In genomic region chr17:14714374-14714773, GRCm38 (mm10) we compare ENCODE assay signal across 20 mouse cellular contexts. TPM values are rescaled to one million over a fixed set of nuclear protein-coding genes. Genes with fewer than 3 reads are reported as not detected.
DNase-seq lines count a peak whose midpoint lies in the region; ATAC-seq and TF ChIP-seq lines count a peak whose summit lies in the region.
"Had no signal": no experiment of that assay in that cellular context is flagged by ENCODE, and none has a peak within 500 bp of the region (broad histone marks: within the 10 kb centered on the region; RNA-seq: fewer than 3 reads in every experiment).

No protein-coding gene starts in this region.

- H3K79me2 ChIP-seq in heart, adult 2 months (replicated peaks; ENCODE audit: control insufficient read depth, insufficient read depth, low read length): no peaks in the 10 kb centered on the region

- no peak overlapping the region for H3K27ac ChIP-seq in heart, adult 2 months
- H3K27ac ChIP-seq in intestine, embryonic 14.5 days (ENCODE audit: low read depth): no peak overlapping the region
- no peak overlapping the region for H3K27ac ChIP-seq in intestine, postnatal 0 days (ENCODE audit: low read depth, low read length)
- no peak overlapping the region for H3K27ac ChIP-seq in neural tube, embryonic 11.5 days (ENCODE audit: low read depth, low read length)
- no peak overlapping the region for H3K27ac ChIP-seq in neural tube, embryonic 15.5 days (replicated peaks)
- 0 out of 2 replicates have a peak overlapping the region, but pooled peaks have one; percentile 46 for H3K27ac ChIP-seq in hindbrain, postnatal 0 days
- H3K27ac ChIP-seq: embryonic facial prominence, embryonic 13.5 days; forebrain, embryonic 12.5 days had no signal

- no peaks in the 10 kb centered on the region for H3K9me3 ChIP-seq in intestine, embryonic 14.5 days (ENCODE audit: control insufficient read depth, low read length)
- H3K9me3 ChIP-seq in intestine, postnatal 0 days (ENCODE audit: control insufficient read depth): no peaks in the 10 kb centered on the region
- H3K9me3 ChIP-seq in neural tube, embryonic 11.5 days (ENCODE audit: control insufficient read depth, low read length): no peaks in the 10 kb centered on the region
- no peaks in the 10 kb centered on the region for H3K9me3 ChIP-seq in neural tube, embryonic 15.5 days (replicated peaks)
- H3K9me3 ChIP-seq in hindbrain, postnatal 0 days (ENCODE audit: low read length): no peaks in the 10 kb centered on the region
- H3K9me3 ChIP-seq: embryonic facial prominence, embryonic 13.5 days; forebrain, embryonic 12.5 days had no signal

- no peaks in the 10 kb centered on the region; the same call in 1 of the 2 replicates for H3K4me1 ChIP-seq in heart, adult 2 months (ENCODE audit: control insufficient read depth, insufficient read depth, low read length)
- no peaks in the 10 kb centered on the region for H3K4me1 ChIP-seq in intestine, embryonic 14.5 days (replicated peaks; ENCODE audit: control insufficient read depth, insufficient read depth, low read length)
- H3K4me1 ChIP-seq in intestine, postnatal 0 days (replicated peaks; ENCODE audit: control insufficient read depth, insufficient read depth, low read length): no peaks in the 10 kb centered on the region
- H3K4me1 ChIP-seq in neural tube, embryonic 11.5 days (ENCODE audit: control insufficient read depth, insufficient read depth, low read length): 0 out of 2 replicates have a peak, but pooled peaks cover 9% of the 10 kb centered on the region
- 0 out of 2 replicates have a peak, but pooled peaks cover 4% of the 10 kb centered on the region for H3K4me1 ChIP-seq in neural tube, embryonic 15.5 days
- H3K4me1 ChIP-seq in hindbrain, postnatal 0 days (ENCODE audit: insufficient read depth, low read length): no peaks in the 10 kb centered on the region

- H3K4me2 ChIP-seq in intestine, embryonic 14.5 days (ENCODE audit: low read length): no peak overlapping the region
- H3K4me2 ChIP-seq in intestine, postnatal 0 days (replicated peaks; ENCODE audit: low read depth): no peak overlapping the region
- no peak overlapping the region for H3K4me2 ChIP-seq in neural tube, embryonic 11.5 days (ENCODE audit: low read depth)
- H3K4me2 ChIP-seq in neural tube, embryonic 15.5 days: no peak overlapping the region
- no peak overlapping the region for H3K4me2 ChIP-seq in hindbrain, postnatal 0 days (ENCODE audit: low read depth, low read length)
- H3K4me2 ChIP-seq: embryonic facial prominence, embryonic 13.5 days; forebrain, embryonic 12.5 days had no signal

- no peak for TF ChIP-seq CTCF in heart, adult 2 months (IDR thresholded peaks at IDR 0.05)
- no peak for TF ChIP-seq CTCF in intestine, postnatal 0 days (IDR thresholded peaks at IDR 0.05; ENCODE audit: low read depth)
- no peak for TF ChIP-seq CTCF in hindbrain, postnatal 0 days (IDR thresholded peaks at IDR 0.05; ENCODE audit: low read depth)

- no peak for TF ChIP-seq POLR2A in heart, adult 2 months (IDR thresholded peaks at IDR 0.05; ENCODE audit: insufficient read depth, low read depth, low read length)

- no peaks in the 10 kb centered on the region for H3K36me3 ChIP-seq in heart, adult 2 months (ENCODE audit: control insufficient read depth, insufficient read depth, low read length)
- H3K36me3 ChIP-seq in intestine, embryonic 14.5 days (ENCODE audit: control insufficient read depth, insufficient read depth, low read length): no peaks in the 10 kb centered on the region
- H3K36me3 ChIP-seq in intestine, postnatal 0 days (ENCODE audit: control insufficient read depth, insufficient read depth): no peaks in the 10 kb centered on the region
- H3K36me3 ChIP-seq in neural tube, embryonic 11.5 days (ENCODE audit: control insufficient read depth, insufficient read depth, low read length): no peaks in the 10 kb centered on the region
- H3K36me3 ChIP-seq in neural tube, embryonic 15.5 days: no peaks in the 10 kb centered on the region
- H3K36me3 ChIP-seq in hindbrain, postnatal 0 days (ENCODE audit: insufficient read depth, low read length): no peaks in the 10 kb centered on the region
- H3K36me3 ChIP-seq: embryonic facial prominence, embryonic 13.5 days; forebrain, embryonic 12.5 days had no signal

- no peaks in the 10 kb centered on the region for H3K27me3 ChIP-seq in heart, adult 2 months (ENCODE audit: control insufficient read depth, insufficient read depth, low read length)
- H3K27me3 ChIP-seq in intestine, embryonic 14.5 days (replicated peaks; ENCODE audit: control insufficient read depth, insufficient read depth, low read length): no peaks in the 10 kb centered on the region
- no peaks in the 10 kb centered on the region for H3K27me3 ChIP-seq in intestine, postnatal 0 days (replicated peaks; ENCODE audit: control insufficient read depth, insufficient read depth, low read length)
- no peaks in the 10 kb centered on the region for H3K27me3 ChIP-seq in neural tube, embryonic 11.5 days (ENCODE audit: control insufficient read depth, insufficient read depth, low read length)
- no peaks in the 10 kb centered on the region for H3K27me3 ChIP-seq in neural tube, embryonic 15.5 days (replicated peaks)
- no peaks in the 10 kb centered on the region for H3K27me3 ChIP-seq in hindbrain, postnatal 0 days (ENCODE audit: insufficient read depth, low read length)
- H3K27me3 ChIP-seq: CH12.LX; embryonic facial prominence, embryonic 13.5 days; forebrain, embryonic 12.5 days had no signal

- intact Hi-C loops in heart, adult 2 months (cut with DNase I): no loop called here

- peak; percentile 87 for DNase-seq in heart, adult 11 months
- DNase-seq in heart, adult 2 months: no peak
- DNase-seq in intestine, embryonic 14.5 days (ENCODE audit: low spot score): peak; percentile 49
- DNase-seq in neural tube, embryonic 11.5 days (ENCODE audit: low spot score): no peak
- no peak for DNase-seq in hindbrain, postnatal 0 days (ENCODE audit: low spot score)
- DNase-seq: adrenal gland, adult 2 months; adrenal gland, postnatal 25 days; cerebellum, adult 18-20 months; cerebellum, adult 9-11 months; cerebellum, postnatal 36 days; gastrocnemius, postnatal 14 days; heart, postnatal 10 days; kidney, adult 8-10 months had no signal

- H3K9ac ChIP-seq in heart, adult 2 months (ENCODE audit: low read depth, low read length): no peak overlapping the region
- H3K9ac ChIP-seq in intestine, embryonic 14.5 days (ENCODE audit: low read length): no peak overlapping the region
- no peak overlapping the region for H3K9ac ChIP-seq in intestine, postnatal 0 days (ENCODE audit: low read depth, low read length)
- H3K9ac ChIP-seq in neural tube, embryonic 11.5 days (ENCODE audit: low read length): no peak overlapping the region
- H3K9ac ChIP-seq in neural tube, embryonic 15.5 days (replicated peaks): no peak overlapping the region
- no peak overlapping the region for H3K9ac ChIP-seq in hindbrain, postnatal 0 days (replicated peaks; ENCODE audit: low read length)
- H3K9ac ChIP-seq: embryonic facial prominence, embryonic 13.5 days; forebrain, embryonic 12.5 days had no signal

- no peak; the same call in 1 of the 2 replicates for ATAC-seq in intestine, embryonic 14.5 days (replicated peaks; ENCODE audit: low FRiP score, low TSS enrichment, low read depth)
- no peak for ATAC-seq in intestine, postnatal 0 days
- peak; percentile 53; the same call in 1 of the 2 replicates for ATAC-seq in neural tube, embryonic 11.5 days (ENCODE audit: insufficient read depth, low FRiP score, low TSS enrichment)
- ATAC-seq in neural tube, embryonic 15.5 days (ENCODE audit: low FRiP score): no peak
- ATAC-seq in hindbrain, postnatal 0 days: peak; percentile 53
- ATAC-seq: forebrain, embryonic 16.5 days; inflammation-experienced regulatory T-cells, adult 6 months had no signal

- no peak overlapping the region for H3K4me3 ChIP-seq in heart, adult 2 months
- H3K4me3 ChIP-seq in intestine, embryonic 14.5 days (ENCODE audit: low read depth, low read length): no peak overlapping the region
- no peak overlapping the region for H3K4me3 ChIP-seq in intestine, postnatal 0 days (ENCODE audit: low read depth, low read length)
- no peak overlapping the region for H3K4me3 ChIP-seq in neural tube, embryonic 11.5 days (ENCODE audit: low read depth, low read length)
- no peak overlapping the region for H3K4me3 ChIP-seq in neural tube, embryonic 15.5 days (replicated peaks)
- H3K4me3 ChIP-seq in hindbrain, postnatal 0 days (ENCODE audit: low read length): no peak overlapping the region
- H3K4me3 ChIP-seq: embryonic facial prominence, embryonic 13.5 days; forebrain, embryonic 12.5 days had no signal

- 90% methylated on average over 3 of the region's 3 CpGs for WGBS in heart, adult 2 months
- WGBS in intestine, embryonic 14.5 days: 92% methylated on average over 3 of the region's 3 CpGs
- 86% methylated on average over 3 of the region's 3 CpGs for WGBS in intestine, postnatal 0 days
- 69% methylated on average over 3 of the region's 3 CpGs for WGBS in neural tube, embryonic 11.5 days
- 64% methylated on average over 3 of the region's 3 CpGs for WGBS in neural tube, embryonic 15.5 days
- WGBS in hindbrain, postnatal 0 days: 54% methylated on average over 3 of the region's 3 CpGs

- no peak for TF ChIP-seq EP300 in heart, adult 2 months (IDR thresholded peaks at IDR 0.05; ENCODE audit: insufficient read depth, low read depth, low read length)

RNA-seq across cellular contexts. Expression of gene Thbs2, which starts 20.3 kb away (rescaled TPM):
- total RNA-seq in heart, adult 2 months (2021): 10 to 100 TPM; 12.2 to 21.0 TPM
- polyA plus RNA-seq in heart, adult 2 months (2012; rRNA removed): 10.8 and 22.0 TPM in 2 replicates
- 55.6 and 59.1 TPM in 2 replicates for polyA plus RNA-seq in intestine, embryonic 14.5 days (2014; fragmentation: Nextera tagmentation; extraction: Ambion mirVana)
- 20.5 and 20.9 TPM in 2 replicates for polyA plus RNA-seq in intestine, postnatal 0 days (2015; fragmentation: Nextera tagmentation; extraction: Ambion mirVana)
- polyA plus RNA-seq in neural tube, embryonic 11.5 days (2014; fragmentation: Nextera tagmentation; extraction: Ambion mirVana): 3.1 and 3.8 TPM in 2 replicates
- polyA plus RNA-seq in neural tube, embryonic 15.5 days (2015; fragmentation: Nextera tagmentation; extraction: Ambion mirVana): 9.3 and 15.8 TPM in 2 replicates
- 9.8 and 10.8 TPM in 2 replicates for total RNA-seq in hindbrain, postnatal 0 days (2014; rRNA removed)
- 5.1 and 5.5 TPM in 2 replicates for polyA plus RNA-seq in hindbrain, postnatal 0 days (2015; fragmentation: Nextera tagmentation; extraction: Ambion mirVana)

Comparison
In these comparisons a context has a peak if more than half of its experiments do, and no peak if none do; other contexts are left out.
1. DNase-seq: peak in heart, adult 11 months (single experiment) and intestine, embryonic 14.5 days (single experiment); none in heart, adult 2 months (0 of 2), neural tube, embryonic 11.5 days (single experiment) and hindbrain, postnatal 0 days (single experiment).
2. ATAC-seq: peak in neural tube, embryonic 11.5 days (single experiment) and hindbrain, postnatal 0 days (single experiment); none in intestine, embryonic 14.5 days (single experiment), intestine, postnatal 0 days (single experiment) and neural tube, embryonic 15.5 days (single experiment).